Mouse (Mus musculus) kidney, adult 2 months (tissue): Measurements from ENCODE around the gene Fbxl13.

Experiments
- CTCF ChIP-seq: fragments of 200-500 bp; conservative IDR thresholded peaks from 2 replicates; pipeline ENCODE4 v1.5.1; 2011; ENCODE audit warnings: low read depth, mild to moderate bottlenecking, control low read depth, low read length, moderate library complexity, mixed read lengths; ENCODE audit not compliant: insufficient read depth, insufficient read length
- POLR2A ChIP-seq: fragments of 200-500 bp; IDR thresholded peaks from one replicate; pipeline ENCODE4 v1.6.1; 2011; ENCODE audit warnings: low read depth, low read length, control low read depth

DNA sequence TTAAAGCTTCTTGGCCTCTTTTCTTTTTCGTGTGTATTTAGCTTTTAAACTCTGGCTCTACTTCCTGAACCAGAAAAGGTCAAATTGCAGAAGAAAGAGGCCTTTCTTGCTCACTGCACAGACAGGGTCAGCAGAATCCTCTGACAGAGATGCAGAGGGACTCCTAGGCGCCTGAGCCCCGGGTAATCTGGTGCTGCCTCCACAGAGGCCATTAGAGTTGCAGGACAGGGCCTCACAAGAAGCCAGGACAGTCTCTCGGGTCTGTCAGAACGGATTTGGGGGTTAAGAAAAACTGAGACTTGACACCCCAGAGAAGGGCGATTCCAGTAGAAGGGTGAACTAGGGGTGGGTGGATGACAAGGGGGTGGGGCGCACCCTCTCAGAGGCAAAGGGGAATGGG is 178.0 kb downstream of the Fbxl13 start:
- TF ChIP-seq CTCF: no peak
- no peak for TF ChIP-seq POLR2A
